Mouse (Mus musculus) erythroblast, embryonic 14.5 days (primary cell): ENCODE data around the gene Prkag1. TPM values are rescaled to one million over a fixed set of nuclear protein-coding genes. Genes with fewer than 3 reads are reported as not detected.

Experiments
- H3K27me3 ChIP-seq: 2 replicates; pipeline ENCODE4 v1.6.1; 2012; ENCODE audit warnings: inconsistent platforms; ENCODE audit not compliant: control insufficient read depth
- H3K36me3 ChIP-seq: 2 replicates; pipeline ENCODE4 v1.6.1; 2012; ENCODE audit warnings: mild to moderate bottlenecking, inconsistent platforms; ENCODE audit not compliant: control insufficient read depth
- H3K4me1 ChIP-seq: 2 replicates; pipeline ENCODE4 v1.6.1; 2012; ENCODE audit warnings: inconsistent platforms; ENCODE audit not compliant: control insufficient read depth
- H3K4me3 ChIP-seq: replicated peaks from 2 replicates; pipeline ENCODE3; 2012; ENCODE audit warnings: moderate library complexity, mild to moderate bottlenecking, inconsistent platforms
- H3K9me3 ChIP-seq: 2 replicates; pipeline ENCODE4 v1.6.1; 2012; ENCODE audit warnings: low read length, inconsistent platforms, mixed read lengths; ENCODE audit not compliant: control insufficient read depth
- GATA1 ChIP-seq: IDR thresholded peaks from 2 replicates; pipeline ENCODE4 v1.6.1; 2012; ENCODE audit warnings: low read length, inconsistent platforms, mixed read lengths
- TAL1 ChIP-seq: IDR thresholded peaks from 3 replicates; pipeline ENCODE4 v1.6.1; 2012; ENCODE audit warnings: low read length, inconsistent platforms, mixed read lengths
- polyA plus RNA-seq: library from polyadenylated mRNA; stranded (reverse); fragments of >175 nt; gene quantifications from 2 replicates; pipeline ENCODE4 v1.2.3, GENCODE M21; 2012

The Prkag1 gene
- polyA plus RNA-seq, 1 experiment, result 54.6 TPM

- TF ChIP-seq TAL1, result no peak
- TF ChIP-seq GATA1, result no peak
- Histone ChIP-seq H3K4me3 (no peak overlapping the region), H3K9me3 (peaks cover 9% of the 10 kb centered on the region; the same call in 1 of the 2 replicates), H3K4me1 (peaks cover 7% of the 10 kb centered on the region), H3K36me3 (no peaks in the 10 kb centered on the region), H3K27me3 (peaks cover 96% of the 10 kb centered on the region)
Measured at GRCm38 (mm10) chr15:98778191-98778770, 53.0 kb downstream of the Prkag1 start.

DNA sequence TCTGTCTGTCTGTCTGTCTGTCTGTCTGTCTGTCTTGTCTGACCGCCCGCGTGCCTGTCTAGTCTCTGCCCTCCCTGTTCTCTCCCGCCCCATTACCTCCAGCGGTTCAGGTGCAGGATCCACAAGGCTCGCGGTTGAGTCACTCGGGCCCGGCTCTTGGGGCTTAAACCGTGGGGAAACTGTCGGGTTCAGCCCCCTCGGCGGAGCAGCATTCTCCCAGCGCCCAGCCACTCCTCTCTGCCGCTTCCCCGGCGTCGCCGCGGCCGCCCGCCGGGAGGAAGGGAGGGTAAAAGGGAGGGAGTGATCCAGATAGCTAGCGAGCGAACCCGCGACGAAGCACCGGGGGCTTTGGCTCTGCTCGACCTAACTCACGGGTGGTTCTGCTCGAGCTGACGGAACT lies 53.6 kb downstream of the Prkag1 start, which contains the start of gene Wnt10b:
Gene Wnt10b (minus strand): TSS at position 389 of the 400 bp plus-strand sequence.
- peaks cover 11% of the 10 kb centered on the region for H3K4me1 ChIP-seq
- no peak within 1 kb of the TSS for H3K4me3 ChIP-seq
- H3K36me3 ChIP-seq, result no peaks in the 10 kb centered on the region
- peaks cover 9% of the 10 kb centered on the region; the same call in 1 of the 2 replicates for H3K9me3 ChIP-seq
- TF ChIP-seq TAL1, result no peak
- TF ChIP-seq GATA1, result no peak
- H3K27me3 ChIP-seq, result peaks cover 98% of the 10 kb centered on the region

- peaks cover 100% of the 10 kb centered on the region for H3K27me3 ChIP-seq
- no peaks in the 10 kb centered on the region for H3K36me3 ChIP-seq
- H3K4me3 ChIP-seq, result no peak overlapping the region
- TF ChIP-seq TAL1, result no peak
- TF ChIP-seq GATA1, result no peak
- peaks cover 9% of the 10 kb centered on the region; the same call in 1 of the 2 replicates for H3K9me3 ChIP-seq
- H3K4me1 ChIP-seq, result peaks cover 18% of the 10 kb centered on the region
Measured at GRCm38 (mm10) chr15:98777005-98777616, 54.2 kb downstream of the Prkag1 start.

DNA sequence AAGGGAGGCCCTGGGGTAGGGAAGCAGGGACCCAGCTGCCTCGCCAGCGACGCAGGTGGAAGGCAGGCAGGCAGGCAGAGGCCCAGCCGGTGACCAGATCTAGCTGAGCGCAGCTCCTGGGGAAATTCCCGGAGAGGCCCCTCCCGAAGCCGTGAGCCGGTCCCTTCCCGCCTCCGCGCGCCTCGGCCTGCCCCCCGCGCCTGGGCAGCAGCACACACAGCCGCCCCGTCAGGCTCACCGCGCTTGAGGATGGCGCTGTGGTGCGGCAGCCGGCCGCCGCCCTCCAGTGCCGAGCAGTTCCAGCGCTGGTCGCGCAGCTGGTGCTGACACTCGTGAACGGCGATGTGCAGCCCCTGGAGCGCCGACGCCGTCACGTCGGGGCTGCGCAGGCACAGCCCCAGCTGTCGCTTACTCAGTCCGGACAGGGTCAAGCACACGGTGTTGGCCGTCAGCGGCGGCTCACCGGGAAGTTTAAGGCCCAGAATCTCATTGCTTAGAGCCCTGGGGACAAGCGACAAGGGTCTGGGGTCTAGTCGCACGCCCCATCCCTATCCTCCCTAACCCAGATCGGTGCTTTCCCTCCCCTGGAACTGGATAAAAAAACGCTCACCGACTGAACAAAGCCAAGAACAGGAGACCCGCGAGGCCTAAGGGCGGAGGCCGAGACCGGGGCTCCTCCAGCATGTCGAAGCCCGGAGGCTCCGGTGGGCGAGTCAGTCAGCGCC lies 54.9 kb downstream of the Prkag1 start:
- H3K27me3 ChIP-seq, result peaks cover 100% of the 10 kb centered on the region
- no peak overlapping the region for H3K4me3 ChIP-seq
- TF ChIP-seq GATA1, result no peak
- TF ChIP-seq TAL1, result no peak
- H3K9me3 ChIP-seq, result peaks cover 9% of the 10 kb centered on the region; the same call in 1 of the 2 replicates
- H3K36me3 ChIP-seq, result no peaks in the 10 kb centered on the region
- peaks cover 19% of the 10 kb centered on the region for H3K4me1 ChIP-seq

GRCm38 (mm10) chr15:98775533-98775932 lies 55.8 kb downstream of the Prkag1 start:
- H3K9me3 ChIP-seq, result peaks cover 9% of the 10 kb centered on the region; the same call in 1 of the 2 replicates
- peaks cover 98% of the 10 kb centered on the region for H3K27me3 ChIP-seq
- peaks cover 19% of the 10 kb centered on the region for H3K4me1 ChIP-seq
- TF ChIP-seq TAL1, result no peak
- no peak for TF ChIP-seq GATA1
- no peaks in the 10 kb centered on the region for H3K36me3 ChIP-seq
- H3K4me3 ChIP-seq, result no peak overlapping the region

GRCm38 (mm10) chr15:98774096-98774495 lies 57.2 kb downstream of the Prkag1 start:
- Histone ChIP-seq H3K9me3 (peaks cover 8% of the 10 kb centered on the region; the same call in 1 of the 2 replicates), H3K4me3 (no peak overlapping the region), H3K36me3 (no peaks in the 10 kb centered on the region), H3K4me1 (peaks cover 19% of the 10 kb centered on the region), H3K27me3 (peaks cover 97% of the 10 kb centered on the region)
- TF ChIP-seq GATA1 (no peak), TAL1 (no peak)

DNA sequence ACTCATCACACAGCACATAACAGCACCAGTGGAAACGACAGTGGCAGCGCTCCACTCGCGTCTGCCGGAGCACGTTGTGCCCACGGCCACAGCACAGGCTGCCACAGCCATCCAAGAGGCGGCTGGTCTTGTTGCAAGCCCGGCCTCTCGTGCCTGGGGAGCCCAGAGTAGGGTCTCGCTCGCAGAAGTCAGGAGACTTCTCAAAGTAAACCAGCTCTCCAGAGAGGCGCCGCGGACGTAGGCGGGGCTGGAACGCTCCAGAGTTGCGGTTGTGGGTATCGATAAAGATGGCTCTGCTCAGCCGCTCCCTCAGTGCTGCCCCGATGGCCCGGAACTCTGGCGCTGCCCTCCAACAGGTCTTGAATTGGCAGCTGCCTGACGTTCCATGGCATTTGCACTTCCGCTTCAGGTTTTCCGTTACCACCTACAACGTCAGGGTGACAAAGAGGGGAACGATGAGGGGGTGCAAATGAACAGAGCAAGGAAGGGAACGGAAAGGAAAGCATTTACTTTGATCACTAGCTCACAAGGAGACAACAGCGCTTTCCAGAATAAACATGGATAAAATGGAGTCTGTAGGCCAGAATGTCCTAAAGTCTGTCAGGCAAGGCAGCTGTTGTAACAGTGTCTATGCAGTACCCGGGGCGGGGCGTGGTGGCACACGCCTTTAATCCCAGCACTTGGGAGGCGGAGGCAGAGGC lies 58.7 kb downstream of the Prkag1 start:
- Histone ChIP-seq H3K9me3 (peaks cover 7% of the 10 kb centered on the region; the same call in 1 of the 2 replicates), H3K4me1 (peaks cover 19% of the 10 kb centered on the region), H3K36me3 (no peaks in the 10 kb centered on the region), H3K27me3 (peaks cover 94% of the 10 kb centered on the region), H3K4me3 (peak overlapping the region; percentile 38)
- no peak for TF ChIP-seq TAL1
- TF ChIP-seq GATA1, result no peak

GRCm38 (mm10) chr15:98771813-98772425 lies 59.4 kb downstream of the Prkag1 start:
- H3K36me3 ChIP-seq, result no peaks in the 10 kb centered on the region
- H3K4me3 ChIP-seq, result peak overlapping the region; percentile 38
- no peak for TF ChIP-seq GATA1
- TF ChIP-seq TAL1, result no peak
- H3K27me3 ChIP-seq, result peaks cover 87% of the 10 kb centered on the region
- peaks cover 19% of the 10 kb centered on the region for H3K4me1 ChIP-seq
- peaks cover 6% of the 10 kb centered on the region; the same call in 1 of the 2 replicates for H3K9me3 ChIP-seq
